Mouse (Mus musculus) heart, postnatal 4 days (tissue): ENCODE data around the gene Zeb2. TPM values are rescaled to one million over a fixed set of nuclear protein-coding genes. Genes with fewer than 3 reads are reported as not detected.

ENCODE experiments used
- DNase-seq: peaks from one replicate; pipeline ENCODE4 v3.0.0; 2021
- total RNA-seq, 2 experiments: library from RNA; stranded (reverse); gene quantifications; 2 replicates each; pipeline ENCODE4 v1.2.3; 2021

Zeb2 gene
- total RNA-seq, 2 experiments from 2014 or later: 59.7 to 66.5 TPM

- no peak for DNase-seq
Measured at GRCm38 (mm10) chr2:45060768-45061167, 56.4 kb downstream of the Zeb2 start.

- DNase-seq: no peak
Measured at GRCm38 (mm10) chr2:45060202-45060601, 57.0 kb downstream of the Zeb2 start.

GRCm38 (mm10) chr2:45059599-45059998, 57.6 kb downstream of the Zeb2 start:
- DNase-seq: no peak

GRCm38 (mm10) chr2:45059010-45059409, 58.2 kb downstream of the Zeb2 start:
- DNase-seq: no peak

- DNase-seq: no peak
Measured at GRCm38 (mm10) chr2:45058183-45058582, 59.0 kb downstream of the Zeb2 start.

- DNase-seq: no peak
Measured at GRCm38 (mm10) chr2:45056856-45057562, 60.2 kb downstream of the Zeb2 start.

- DNase-seq: no peak
Measured at GRCm38 (mm10) chr2:45055926-45056325, 61.3 kb downstream of the Zeb2 start.

GRCm38 (mm10) chr2:45055034-45055615, 62.1 kb downstream of the Zeb2 start:
- DNase-seq: no peak

- DNase-seq: no peak
Measured at GRCm38 (mm10) chr2:45054070-45055025, 62.8 kb downstream of the Zeb2 start.

- no peak for DNase-seq
Measured at GRCm38 (mm10) chr2:45052587-45052986, 64.6 kb downstream of the Zeb2 start.

- DNase-seq: no peak
Measured at GRCm38 (mm10) chr2:45051321-45051720, 65.9 kb downstream of the Zeb2 start.

GRCm38 (mm10) chr2:45049923-45050322, 67.3 kb downstream of the Zeb2 start:
- DNase-seq: no peak

- no peak for DNase-seq
Measured at GRCm38 (mm10) chr2:45049279-45049678, 67.9 kb downstream of the Zeb2 start.

- DNase-seq: no peak
Measured at GRCm38 (mm10) chr2:45040706-45041312, 76.4 kb downstream of the Zeb2 start.

- DNase-seq: no peak
Measured at GRCm38 (mm10) chr2:45039503-45039902, 77.7 kb downstream of the Zeb2 start.

GRCm38 (mm10) chr2:45028091-45028638, 89.0 kb downstream of the Zeb2 start:
- DNase-seq: no peak

GRCm38 (mm10) chr2:45017186-45017800, 99.9 kb downstream of the Zeb2 start:
- DNase-seq: no peak

GRCm38 (mm10) chr2:45013325-45013724, 103.9 kb downstream of the Zeb2 start:
- no peak for DNase-seq

- DNase-seq: no peak
Measured at GRCm38 (mm10) chr2:45012676-45013075, 104.5 kb downstream of the Zeb2 start.

GRCm38 (mm10) chr2:45010701-45011100, 106.5 kb downstream of the Zeb2 start:
- no peak for DNase-seq

GRCm38 (mm10) chr2:44999906-45000305, 117.3 kb downstream of the Zeb2 start:
- DNase-seq: no peak

GRCm38 (mm10) chr2:44998710-44999109, 118.5 kb downstream of the Zeb2 start:
- no peak for DNase-seq
